Mouse (Mus musculus) CH12.LX (cell line): ENCODE data around the gene Hoxd8. TPM values are rescaled to one million over a fixed set of nuclear protein-coding genes. Genes with fewer than 3 reads are reported as not detected.

Source experiments
- DNase-seq: peaks from one replicate; pipeline ENCODE4 v3.0.0-alpha.2; 2013; ENCODE audit errors: extremely low read depth
- H3K27ac ChIP-seq: 2 replicates; pipeline ENCODE4 v1.5.1; 2012; ENCODE audit warnings: low read depth, mild to moderate bottlenecking, control low read depth, moderate library complexity; ENCODE audit not compliant: insufficient read depth
- H3K27me3 ChIP-seq: replicated peaks from 2 replicates; pipeline ENCODE3; 2012; ENCODE audit warnings: inconsistent platforms
- H3K36me3 ChIP-seq, 2 experiments: replicated peaks in 1 of 2; 2 replicates each; pipeline versions ENCODE3 to v1.6.1; 2012; ENCODE audit warnings: inconsistent platforms in 1 of 2, low read length in 1 of 2, mild to moderate bottlenecking in 1 of 2, mixed read lengths in 1 of 2, moderate library complexity in 1 of 2; ENCODE audit not compliant: control insufficient read depth in 1 of 2, insufficient read depth in 1 of 2
- H3K4me1 ChIP-seq, 2 experiments: 2 replicates each; pipeline ENCODE4 v1.6.1; 2012; ENCODE audit warnings: inconsistent platforms in 1 of 2, moderate library complexity in 1 of 2; ENCODE audit not compliant: insufficient read depth in 2 of 2, control insufficient read depth in 1 of 2
- H3K4me2 ChIP-seq: 2 replicates; pipeline ENCODE4 v1.6.1; 2012; ENCODE audit warnings: low read depth, mild to moderate bottlenecking, control low read depth; ENCODE audit not compliant: poor library complexity, insufficient read depth, severe bottlenecking
- H3K4me3 ChIP-seq, 3 experiments: fragments of 150-350 bp in 1 of 3; sonication (generic) in 1 of 3; replicated peaks in 1 of 3; 2 replicates each; pipeline versions ENCODE3 to v1.5.1; 2011 to 2012; ENCODE audit warnings: low read depth in 2 of 3, low read length in 2 of 3, mild to moderate bottlenecking in 2 of 3, moderate library complexity in 2 of 3, control low read depth in 1 of 3, improper control_type of control experiment in 1 of 3, inconsistent platforms in 1 of 3, mixed read lengths in 1 of 3; ENCODE audit not compliant: poor library complexity in 1 of 3
- H3K79me2 ChIP-seq: replicated peaks from 2 replicates; pipeline ENCODE4 v1.6.1; 2012; ENCODE audit warnings: mild to moderate bottlenecking, moderate library complexity; ENCODE audit not compliant: control insufficient read depth, poor library complexity, insufficient read depth, severe bottlenecking; ENCODE audit errors: extremely low read depth
- H3K9ac ChIP-seq: 2 replicates; pipeline ENCODE4 v1.6.1; 2012; ENCODE audit warnings: low read depth, mild to moderate bottlenecking, control low read depth, moderate library complexity; ENCODE audit not compliant: insufficient read depth
- H3K9me3 ChIP-seq: replicated peaks from 2 replicates; pipeline ENCODE3; 2012; ENCODE audit warnings: low read length, inconsistent platforms, mixed read lengths
- CHD1 ChIP-seq: IDR thresholded peaks from 2 replicates; pipeline ENCODE4 v1.6.1; 2012; ENCODE audit warnings: low read depth, low read length, improper control_type of control experiment, inconsistent platforms
- E2F4 ChIP-seq: IDR thresholded peaks from 2 replicates; pipeline ENCODE4 v1.6.1; 2011; ENCODE audit warnings: low read depth, low read length, improper control_type of control experiment; ENCODE audit not compliant: insufficient replicate concordance
- HCFC1 ChIP-seq: IDR thresholded peaks from 2 replicates; pipeline ENCODE4 v1.6.1; 2012; ENCODE audit warnings: low read depth, mild to moderate bottlenecking, inconsistent platforms, low read length, improper control_type of control experiment
- JUND ChIP-seq: conservative IDR thresholded peaks from 2 replicates; pipeline ENCODE4 v1.6.1; 2011; ENCODE audit warnings: low read depth, low read length, improper control_type of control experiment
- MEF2A ChIP-seq: IDR thresholded peaks from 2 replicates; pipeline ENCODE4 v1.6.1; 2014; ENCODE audit warnings: low read depth, mild to moderate bottlenecking, inconsistent platforms, low read length, improper control_type of control experiment, borderline replicate concordance
- MXI1 ChIP-seq: IDR thresholded peaks from 2 replicates; pipeline ENCODE4 v1.6.1; 2011; ENCODE audit warnings: mild to moderate bottlenecking, low read depth, low read length, improper control_type of control experiment
- NRF1 ChIP-seq: IDR thresholded peaks from 2 replicates; pipeline ENCODE4 v1.6.1; 2014; ENCODE audit warnings: low read depth, mild to moderate bottlenecking, inconsistent platforms, low read length, improper control_type of control experiment, moderate library complexity
- POLR2A ChIP-seq: IDR thresholded peaks from 2 replicates; pipeline ENCODE4 v1.6.1; 2011; ENCODE audit warnings: low read depth, mild to moderate bottlenecking, improper control_type of control experiment, low read length
- RCOR1 ChIP-seq: conservative IDR thresholded peaks from 2 replicates; pipeline ENCODE4 v1.6.1; 2012; ENCODE audit warnings: low read depth, mild to moderate bottlenecking, inconsistent platforms, low read length, improper control_type of control experiment
- SMC3 ChIP-seq: IDR thresholded peaks from 2 replicates; pipeline ENCODE4 v1.6.1; 2011; ENCODE audit warnings: low read depth, low read length, improper control_type of control experiment
- TBP ChIP-seq: conservative IDR thresholded peaks from 2 replicates; pipeline ENCODE4 v1.6.1; 2011; ENCODE audit warnings: low read depth, low read length, improper control_type of control experiment
- TCF12 ChIP-seq: IDR thresholded peaks from 2 replicates; pipeline ENCODE4 v1.6.1; 2014; ENCODE audit warnings: low read depth, mild to moderate bottlenecking, inconsistent platforms, low read length, improper control_type of control experiment
- USF2 ChIP-seq: conservative IDR thresholded peaks from 2 replicates; pipeline ENCODE4 v1.6.1; 2011; ENCODE audit warnings: low read depth, low read length, improper control_type of control experiment
- ZKSCAN1 ChIP-seq: IDR thresholded peaks from 2 replicates; pipeline ENCODE4 v1.6.1; 2012; ENCODE audit warnings: low read depth, inconsistent platforms, low read length, improper control_type of control experiment, borderline replicate concordance
- ZMIZ1 ChIP-seq: IDR thresholded peaks from 2 replicates; pipeline ENCODE4 v1.6.1; 2012; ENCODE audit warnings: low read depth, mild to moderate bottlenecking, inconsistent platforms, low read length, improper control_type of control experiment
- dilution Hi-C: fragments of 300-500 bp; cut with MboI; formaldehyde crosslinking; loops from 2 replicates; pipeline ENCODE4 v1.14.3; 2020; ENCODE audit warnings: low sequenced_read_pairs; ENCODE audit not compliant: extremely low pct_unique_long_range_greater_than_20kb, extremely low pct_ligation_motif_present
- in situ Hi-C: fragments of 300-500 bp; cut with MboI; formaldehyde crosslinking; loops from 3 replicates; pipeline ENCODE4 v1.14.3; 2019; ENCODE audit warnings: low sequenced_read_pairs, low pct_ligation_motif_present, low pct_unique_long_range_greater_than_20kb, mixed read lengths
- polyA plus RNA-seq: library from polyadenylated mRNA; unstranded; fragments of >175 nt; gene quantifications from 2 replicates; pipeline ENCODE4 v1.2.1, GENCODE M21; 2012; ENCODE audit warnings: low read depth; ENCODE audit not compliant: insufficient read length
- total RNA-seq, 2 experiments: library from RNA; depleted of rRNA; stranded (reverse); fragments of 300-350 nt in 1 of 2; fragments of >200 nt in 1 of 2; gene quantifications; 2 replicates each; pipeline ENCODE4 v1.2.3; 2012 to 2014

Gene Hoxd8
- total and polyA plus RNA-seq, 3 experiments: 0.20 to 0.31 TPM; not detected in 1

DNA sequence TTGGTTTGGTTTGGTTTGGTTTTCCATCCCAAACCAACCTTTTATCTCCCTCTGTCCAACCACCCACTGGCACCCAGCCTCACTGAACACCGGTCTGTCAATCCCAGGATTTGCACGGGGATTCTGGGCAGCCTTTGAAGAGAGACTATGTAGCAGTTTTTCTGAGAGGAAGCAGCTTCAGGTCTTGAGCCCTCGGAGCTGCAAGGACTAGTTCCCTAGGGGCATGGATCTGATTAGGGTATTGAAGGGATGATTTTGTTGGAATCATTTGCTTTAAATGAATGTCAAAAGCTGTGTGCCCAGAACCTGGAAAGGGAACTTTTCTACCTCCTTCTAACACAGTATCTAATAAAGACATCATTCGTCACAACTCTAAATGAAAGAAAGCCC is 47.8 kb upstream of the Hoxd8 start:
- in situ Hi-C loops: loop anchor here (25.0 kb wide), 1 partner anchor 1069 kb away; the partner anchor contains the start of gene Chrna1
- TF ChIP-seq HCFC1: no peak
- no peak for TF ChIP-seq POLR2A
- TF ChIP-seq RCOR1: no peak
- TF ChIP-seq USF2: no peak
- TF ChIP-seq JUND: no peak
- no peak for TF ChIP-seq TBP

DNA sequence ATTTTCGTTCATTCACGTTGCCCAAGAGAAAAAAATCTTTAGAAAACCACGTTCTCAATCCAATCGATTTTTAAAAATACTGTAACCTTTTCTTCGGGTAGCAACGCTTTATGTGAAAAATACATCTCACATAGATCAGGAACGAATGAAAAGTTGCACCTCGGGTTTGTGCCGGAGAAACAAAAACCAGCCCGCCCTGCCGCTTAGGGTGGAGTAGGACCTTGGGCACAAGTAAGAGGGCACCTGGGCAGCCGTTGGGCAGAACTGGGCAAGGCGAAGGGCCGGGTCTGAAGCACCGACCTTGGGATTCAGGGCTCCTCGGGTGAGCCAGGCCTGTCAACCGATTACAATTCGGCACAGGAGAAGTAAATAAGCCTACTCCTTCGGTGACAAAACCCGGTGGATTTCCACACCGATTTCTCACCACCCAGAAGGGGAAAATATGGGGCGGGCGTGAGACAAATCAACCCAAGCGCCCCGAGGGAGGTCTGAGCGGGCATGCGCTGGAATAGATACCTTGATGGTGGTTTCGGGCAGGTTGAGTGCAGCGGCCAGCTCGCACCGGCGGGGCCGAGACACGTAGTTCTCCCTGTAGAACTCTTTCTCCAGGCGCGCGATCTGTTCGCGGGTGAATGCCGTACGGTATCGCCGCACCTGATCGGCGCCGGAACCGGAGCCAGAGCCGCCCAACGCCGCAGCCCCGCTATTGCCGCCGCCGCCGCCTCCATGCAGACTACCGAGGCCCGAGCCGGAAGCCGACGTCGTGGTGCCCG is 47.0 kb upstream of the Hoxd8 start:
- in situ Hi-C loops (loop anchor here (25.0 kb wide), 1 partner anchor 1070 kb away; the partner anchor contains the start of gene Chrna1), dilution Hi-C loops (no loop called here)
- Histone ChIP-seq H3K4me1 (no peaks in the 10 kb centered on the region), H3K9me3 (peaks cover 38% of the 10 kb centered on the region), H3K4me2 (no peak overlapping the region), H3K4me3 (no peak overlapping the region), H3K9ac (no peak overlapping the region), H3K27ac (no peak overlapping the region), H3K79me2 (no peaks in the 10 kb centered on the region), H3K36me3 (no peaks in the 10 kb centered on the region), H3K27me3 (no peaks in the 10 kb centered on the region)
- DNase-seq: no peak
- TF ChIP-seq SMC3: no peak
- TF ChIP-seq E2F4: no peak

More for the DNA sequence above, 47.8 kb upstream of the Hoxd8 start:
- H3K27me3 ChIP-seq: no peaks in the 10 kb centered on the region
- H3K4me1 ChIP-seq: no peaks in the 10 kb centered on the region
- H3K36me3 ChIP-seq: no peaks in the 10 kb centered on the region
- H3K4me2 ChIP-seq: no peak overlapping the region
- H3K9me3 ChIP-seq: peaks cover 38% of the 10 kb centered on the region
- dilution Hi-C loops: no loop called here
- no peak overlapping the region for H3K4me3 ChIP-seq
- no peak overlapping the region for H3K27ac ChIP-seq
- no peaks in the 10 kb centered on the region for H3K79me2 ChIP-seq
- H3K9ac ChIP-seq: no peak overlapping the region
- no peak for DNase-seq

GRCm38 (mm10) chr2:74658024-74658666 is 46.3 kb upstream of the Hoxd8 start:
- dilution Hi-C loops (no loop called here), in situ Hi-C loops (loop anchor here (25.0 kb wide), 1 partner anchor 1071 kb away; the partner anchor contains the start of gene Chrna1)
- Histone ChIP-seq H3K27me3 (no peaks in the 10 kb centered on the region), H3K79me2 (no peaks in the 10 kb centered on the region), H3K36me3 (no peaks in the 10 kb centered on the region), H3K9ac (no peak overlapping the region), H3K27ac (no peak overlapping the region), H3K4me2 (no peak overlapping the region), H3K4me1 (peaks cover 0 to 1% of the 10 kb centered on the region in 2 experiments; a peak in 1 of 4 replicates), H3K9me3 (peaks cover 38% of the 10 kb centered on the region), H3K4me3 (no peak overlapping the region)
- no peak for DNase-seq
- TF ChIP-seq POLR2A: no peak
- no peak for TF ChIP-seq MEF2A
- no peak for TF ChIP-seq ZKSCAN1
- TF ChIP-seq RCOR1: no peak
- no peak for TF ChIP-seq E2F4
- no peak for TF ChIP-seq CHD1
- TF ChIP-seq ZMIZ1: no peak
- no peak for TF ChIP-seq MXI1
- no peak for TF ChIP-seq NRF1
- TF ChIP-seq TCF12: no peak
- no peak for TF ChIP-seq JUND
- TF ChIP-seq TBP: no peak
